ENCODE assay signal across 10 mouse cellular contexts in genomic region chr6:113747284-113747683, GRCm38 (mm10).
"Had no signal": no experiment of that assay in that cellular context is flagged by ENCODE, and none has a peak within 500 bp of the region (broad histone marks: within the 10 kb centered on the region; RNA-seq: fewer than 3 reads in every experiment).

No protein-coding gene starts in this region.

- DNase-seq: lung, adult 18-20 months; lung, embryonic 14.5 days; lung, postnatal 10 days; lung, postnatal 4 days; midbrain, embryonic 14.5 days; retina, postnatal 1 day; right cerebral cortex, postnatal 4 days; thymus, adult 2 months; thymus, postnatal 25 days; thymus, postnatal 4 days had no signal
